In genomic region chr10:81294442-81294841, GRCm38 (mm10) we compare ENCODE assay signal across 7 mouse cellular contexts. TPM values are rescaled to one million over a fixed set of nuclear protein-coding genes. Genes with fewer than 3 reads are reported as not detected.
DNase-seq lines count a peak whose midpoint lies in the region; ATAC-seq and TF ChIP-seq lines count a peak whose summit lies in the region.

No protein-coding gene starts in this region.

- H3K27ac ChIP-seq in neural tube, embryonic 11.5 days (ENCODE audit: low read depth, low read length), result no peak overlapping the region
- no peak overlapping the region for H3K27ac ChIP-seq in embryonic facial prominence, embryonic 15.5 days (replicated peaks)
- no peak overlapping the region for H3K27ac ChIP-seq in limb, embryonic 14.5 days (replicated peaks; ENCODE audit: low read depth, low read length)

- H3K36me3 ChIP-seq in neural tube, embryonic 11.5 days (ENCODE audit: control insufficient read depth, insufficient read depth, low read length), result no peaks in the 10 kb centered on the region
- H3K36me3 ChIP-seq in embryonic facial prominence, embryonic 15.5 days, result no peaks in the 10 kb centered on the region
- no peaks in the 10 kb centered on the region for H3K36me3 ChIP-seq in limb, embryonic 14.5 days (ENCODE audit: control insufficient read depth, insufficient read depth, low read length)

- DNase-seq in neural tube, embryonic 11.5 days (ENCODE audit: low spot score), result no peak
- no peak for DNase-seq in neural tube, embryonic 10.5 days (ENCODE audit: extremely low spot score, low spot score)
- DNase-seq in limb, embryonic 14.5 days (ENCODE audit: low spot score), result no peak
- DNase-seq in layer of hippocampus, adult 8-10 months (ENCODE audit: low spot score in 2 of 2), result no peak
- no peak for DNase-seq in testis, postnatal 10 days (ENCODE audit: low spot score)
- DNase-seq in testis, postnatal 14 days (ENCODE audit: low spot score), result no peak

- H3K4me1 ChIP-seq in neural tube, embryonic 11.5 days (ENCODE audit: control insufficient read depth, insufficient read depth, low read length), result peaks cover 12% of the 10 kb centered on the region
- H3K4me1 ChIP-seq in embryonic facial prominence, embryonic 15.5 days, result peaks cover 56% of the 10 kb centered on the region
- peaks cover 14% of the 10 kb centered on the region for H3K4me1 ChIP-seq in limb, embryonic 14.5 days (ENCODE audit: control insufficient read depth, insufficient read depth, low read length)

- H3K4me3 ChIP-seq in neural tube, embryonic 11.5 days (ENCODE audit: low read depth, low read length), result peak overlapping the region; percentile 87
- H3K4me3 ChIP-seq in embryonic facial prominence, embryonic 15.5 days (replicated peaks), result peak overlapping the region; percentile 75
- peak overlapping the region; percentile 81 for H3K4me3 ChIP-seq in limb, embryonic 14.5 days (replicated peaks; ENCODE audit: low read length)

- TF ChIP-seq POLR2A in limb, embryonic 14.5 days (IDR thresholded peaks at IDR 0.05; ENCODE audit: borderline replicate concordance, extremely low read depth, insufficient read depth, insufficient read length), result no peak

- H3K9ac ChIP-seq in neural tube, embryonic 11.5 days (ENCODE audit: low read length), result peak overlapping the region; percentile 87; the same call in 1 of the 2 replicates
- H3K9ac ChIP-seq in embryonic facial prominence, embryonic 15.5 days, result 0 out of 2 replicates have a peak overlapping the region, but pooled peaks have one; percentile 63
- H3K9ac ChIP-seq in limb, embryonic 14.5 days (ENCODE audit: low read depth, low read length, severe bottlenecking), result peak overlapping the region; percentile 77

- no peaks in the 10 kb centered on the region for H3K9me3 ChIP-seq in neural tube, embryonic 11.5 days (ENCODE audit: control insufficient read depth, low read length)
- H3K9me3 ChIP-seq in embryonic facial prominence, embryonic 15.5 days (replicated peaks), result no peaks in the 10 kb centered on the region
- no peaks in the 10 kb centered on the region for H3K9me3 ChIP-seq in limb, embryonic 14.5 days (ENCODE audit: control insufficient read depth, low read length)

- H3K4me2 ChIP-seq in neural tube, embryonic 11.5 days (ENCODE audit: low read depth), result peak overlapping the region; percentile 94
- peak overlapping the region; percentile 88 for H3K4me2 ChIP-seq in embryonic facial prominence, embryonic 15.5 days (replicated peaks)
- H3K4me2 ChIP-seq in limb, embryonic 14.5 days (replicated peaks; ENCODE audit: low read depth, low read length, severe bottlenecking), result peak overlapping the region; percentile 96

- 50% methylated on average over 8 of the region's 8 CpGs for WGBS in neural tube, embryonic 11.5 days
- 40% methylated on average over 8 of the region's 8 CpGs for WGBS in embryonic facial prominence, embryonic 15.5 days
- 39% methylated on average over 8 of the region's 8 CpGs for WGBS in limb, embryonic 14.5 days

- ATAC-seq in neural tube, embryonic 11.5 days (ENCODE audit: insufficient read depth, low FRiP score, low TSS enrichment), result no peak
- ATAC-seq in embryonic facial prominence, embryonic 15.5 days (ENCODE audit: insufficient number of reproducible peaks, low FRiP score, low TSS enrichment, low read depth), result no peak
- no peak for ATAC-seq in limb, embryonic 14.5 days (ENCODE audit: low FRiP score, low read depth)

- peaks cover 19% of the 10 kb centered on the region for H3K27me3 ChIP-seq in neural tube, embryonic 11.5 days (ENCODE audit: control insufficient read depth, insufficient read depth, low read length)
- H3K27me3 ChIP-seq in embryonic facial prominence, embryonic 15.5 days, result peaks cover 20% of the 10 kb centered on the region
- peaks cover 13% of the 10 kb centered on the region; the same call in 1 of the 2 replicates for H3K27me3 ChIP-seq in limb, embryonic 14.5 days (ENCODE audit: control insufficient read depth, insufficient read depth, low read length)

RNA-seq across cellular contexts. Expression of gene Pip5k1c, which starts 1.7 kb away (rescaled TPM):
- 64.6 and 65.8 TPM in 2 replicates for polyA plus RNA-seq in neural tube, embryonic 11.5 days (2014; fragmentation: Nextera tagmentation; extraction: Ambion mirVana)
- 51.1 and 53.8 TPM in 2 replicates for polyA plus RNA-seq in embryonic facial prominence, embryonic 15.5 days (2015; fragmentation: Nextera tagmentation; extraction: Ambion mirVana)
- 70.4 and 93.4 TPM in 2 replicates for polyA plus RNA-seq in limb, embryonic 14.5 days (2012; rRNA removed)
- polyA plus RNA-seq in limb, embryonic 14.5 days (2014; fragmentation: Nextera tagmentation; extraction: Ambion mirVana), result 53.0 and 60.4 TPM in 2 replicates
- 100 to 1,000 TPM; 267 to 303 (median 296) TPM for total RNA-seq in layer of hippocampus, adult 8-10 months (2022)

RNA-seq across cellular contexts. Expression of gene Tjp3, which starts 3.1 kb away (rescaled TPM):
- 2.5 and 2.8 TPM in 2 replicates for polyA plus RNA-seq in neural tube, embryonic 11.5 days (2014; fragmentation: Nextera tagmentation; extraction: Ambion mirVana)
- 15.1 and 22.6 TPM in 2 replicates for polyA plus RNA-seq in embryonic facial prominence, embryonic 15.5 days (2015; fragmentation: Nextera tagmentation; extraction: Ambion mirVana)
- polyA plus RNA-seq in limb, embryonic 14.5 days (2012; rRNA removed), result 2.8 and 3.5 TPM in 2 replicates
- 5.2 and 6.4 TPM in 2 replicates for polyA plus RNA-seq in limb, embryonic 14.5 days (2014; fragmentation: Nextera tagmentation; extraction: Ambion mirVana)
- 1 to 10 TPM in 2 of 4 experiments, under 1 TPM in 2; 0.73 to 1.2 (median 0.90) TPM for total RNA-seq in layer of hippocampus, adult 8-10 months (2022)

RNA-seq across cellular contexts. Expression of gene Cactin, which starts 26.5 kb away (rescaled TPM):
- 39.4 and 46.2 TPM in 2 replicates for polyA plus RNA-seq in neural tube, embryonic 11.5 days (2014; fragmentation: Nextera tagmentation; extraction: Ambion mirVana)
- 41.4 and 44.0 TPM in 2 replicates for polyA plus RNA-seq in embryonic facial prominence, embryonic 15.5 days (2015; fragmentation: Nextera tagmentation; extraction: Ambion mirVana)
- 46.5 and 50.0 TPM in 2 replicates for polyA plus RNA-seq in limb, embryonic 14.5 days (2012; rRNA removed)
- 25.3 and 33.9 TPM in 2 replicates for polyA plus RNA-seq in limb, embryonic 14.5 days (2014; fragmentation: Nextera tagmentation; extraction: Ambion mirVana)
- total RNA-seq in layer of hippocampus, adult 8-10 months (2022), result 10 to 100 TPM; 28.2 to 31.3 (median 30.2) TPM

RNA-seq across cellular contexts. Expression of gene Apba3, which starts 27.7 kb away (rescaled TPM):
- polyA plus RNA-seq in neural tube, embryonic 11.5 days (2014; fragmentation: Nextera tagmentation; extraction: Ambion mirVana), result 35.3 and 39.0 TPM in 2 replicates
- polyA plus RNA-seq in embryonic facial prominence, embryonic 15.5 days (2015; fragmentation: Nextera tagmentation; extraction: Ambion mirVana), result 70.9 and 77.4 TPM in 2 replicates
- polyA plus RNA-seq in limb, embryonic 14.5 days (2012; rRNA removed), result 77.9 and 102 TPM in 2 replicates
- 58.2 and 59.2 TPM in 2 replicates for polyA plus RNA-seq in limb, embryonic 14.5 days (2014; fragmentation: Nextera tagmentation; extraction: Ambion mirVana)
- 10 to 100 TPM; 32.0 to 45.0 (median 39.1) TPM for total RNA-seq in layer of hippocampus, adult 8-10 months (2022)

RNA-seq across cellular contexts. Expression of gene Mrpl54, which starts 27.7 kb away (rescaled TPM):
- 178 and 180 TPM in 2 replicates for polyA plus RNA-seq in neural tube, embryonic 11.5 days (2014; fragmentation: Nextera tagmentation; extraction: Ambion mirVana)
- 199 and 203 TPM in 2 replicates for polyA plus RNA-seq in embryonic facial prominence, embryonic 15.5 days (2015; fragmentation: Nextera tagmentation; extraction: Ambion mirVana)
- 93.0 and 124 TPM in 2 replicates for polyA plus RNA-seq in limb, embryonic 14.5 days (2012; rRNA removed)
- 200 and 202 TPM in 2 replicates for polyA plus RNA-seq in limb, embryonic 14.5 days (2014; fragmentation: Nextera tagmentation; extraction: Ambion mirVana)
- total RNA-seq in layer of hippocampus, adult 8-10 months (2022), result 10 to 100 TPM; 32.5 to 49.5 (median 40.8) TPM
